Mouse (Mus musculus) adrenal gland, postnatal 4 days (tissue): ENCODE measurements around the gene Ugt1a6a. TPM values are rescaled to one million over a fixed set of nuclear protein-coding genes. Genes with fewer than 3 reads are reported as not detected.
"Not testable (repeated sequence)": the region's sequence is repeated elsewhere in the genome, so short reads cannot be mapped to it uniquely, and the experiment has no call there.

ENCODE experiments used
- DNase-seq, 2 experiments: peaks; one replicate each; pipeline ENCODE4 v3.0.0; 2021 to 2022; ENCODE audit warnings: low spot score in 2 of 2, mixed read lengths in 2 of 2
- total RNA-seq, 2 experiments: library from RNA; stranded (reverse); gene quantifications; 2 replicates each; pipeline ENCODE4 v1.2.3; 2021

Gene Ugt1a6a
- total RNA-seq, 2 experiments from 2014 or later: 5.2 to 6.3 TPM

DNA sequence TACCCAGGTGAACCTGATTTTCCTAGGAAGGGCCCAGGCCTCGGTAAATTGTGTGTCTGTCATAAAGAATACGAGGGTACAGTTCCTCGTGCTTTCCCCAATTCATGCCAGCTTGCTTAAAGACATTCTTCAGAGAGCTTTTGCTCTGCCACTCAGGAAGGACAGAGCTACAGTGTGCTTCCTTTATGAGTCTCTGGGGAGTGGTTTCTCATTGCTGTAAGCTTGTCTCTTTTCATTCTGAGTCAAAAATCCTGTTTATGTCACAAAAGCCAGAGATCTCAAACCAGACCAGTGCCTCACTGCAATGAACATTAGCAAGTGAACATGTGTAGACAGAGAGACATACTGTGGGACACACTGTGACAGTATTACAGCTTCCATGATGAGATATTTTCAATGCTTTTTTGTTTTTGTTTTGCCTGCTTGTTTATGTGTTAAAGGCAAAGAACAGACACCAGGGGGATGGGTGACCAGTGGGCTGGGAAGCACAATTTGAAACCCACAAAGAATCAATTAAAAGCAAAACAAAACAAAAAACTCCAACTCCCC lies 627 bp upstream of the Ugt1a6a start:
- no peak for DNase-seq

DNA sequence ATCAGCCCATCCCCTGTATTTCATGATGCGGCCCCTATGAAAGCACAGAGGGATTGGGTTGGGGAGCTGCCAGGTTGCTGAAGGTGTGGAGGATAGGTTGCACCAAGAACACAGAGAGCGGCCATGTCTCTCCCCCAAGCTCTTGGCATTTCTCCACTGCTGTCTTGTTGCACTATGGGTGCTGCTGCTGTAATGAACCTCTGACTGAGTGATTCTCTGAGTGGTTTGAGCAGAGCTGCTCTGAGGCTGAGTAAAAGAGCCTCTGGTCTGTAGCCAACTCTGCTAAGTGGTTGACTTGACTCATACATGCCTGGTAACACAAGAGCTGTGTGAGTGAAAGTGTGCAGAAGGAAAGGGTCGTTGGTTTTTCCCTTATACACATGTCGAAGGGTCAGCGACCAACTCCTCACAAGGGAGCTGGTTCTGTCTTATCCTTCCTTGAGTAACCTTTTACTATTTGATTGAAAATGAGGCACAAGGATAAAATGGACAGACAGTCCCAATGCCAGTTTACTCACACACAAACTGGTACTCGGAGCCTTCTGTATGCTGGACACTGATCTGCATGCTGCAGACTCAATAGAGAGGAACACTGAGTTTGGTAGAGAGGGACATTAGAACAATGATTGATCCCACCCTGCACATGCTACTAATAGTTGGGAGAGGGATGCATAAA lies 758 bp downstream of the Ugt1a6a start:
- DNase-seq: not testable (repeated sequence)

DNA sequence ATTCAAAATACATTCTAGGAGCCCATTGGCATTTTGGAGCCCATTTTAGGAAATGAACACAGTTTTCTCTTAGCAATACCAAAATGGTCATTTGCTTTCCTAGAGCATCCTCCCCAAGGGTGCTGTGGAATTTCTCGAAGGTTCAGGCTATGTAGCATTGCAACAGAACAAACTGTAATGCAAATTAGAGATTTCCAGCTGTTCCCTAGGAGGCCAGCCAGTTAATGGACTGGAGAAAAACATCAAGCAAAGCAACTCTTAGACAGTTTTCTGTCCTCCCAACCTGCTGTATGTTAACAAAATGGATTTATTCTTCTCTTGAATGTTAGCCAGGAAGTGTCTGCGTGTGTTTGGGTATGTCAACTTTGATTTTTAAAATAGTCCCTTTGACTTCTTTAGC lies 2.0 kb downstream of the Ugt1a6a start:
- DNase-seq: no peak

DNA sequence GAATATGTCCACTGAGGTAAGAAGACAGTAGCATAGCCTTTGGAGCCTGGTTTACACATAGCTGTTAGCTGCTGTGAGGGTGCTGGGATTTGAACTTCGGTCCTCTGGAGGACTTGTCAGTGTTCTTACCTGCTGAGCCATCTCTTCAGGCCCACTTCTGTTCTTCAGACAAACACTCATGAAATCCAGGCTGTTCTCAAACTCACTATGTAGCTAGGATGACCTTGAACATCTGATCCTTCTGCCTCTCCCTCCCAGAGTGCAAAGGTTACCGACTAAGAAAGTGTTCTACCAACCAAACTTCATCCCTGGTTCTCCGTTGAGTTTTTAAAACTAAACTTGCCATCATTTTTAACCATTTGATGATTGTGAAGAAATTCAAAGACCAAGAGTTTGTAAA lies 2.7 kb downstream of the Ugt1a6a start:
- DNase-seq: no peak

DNA sequence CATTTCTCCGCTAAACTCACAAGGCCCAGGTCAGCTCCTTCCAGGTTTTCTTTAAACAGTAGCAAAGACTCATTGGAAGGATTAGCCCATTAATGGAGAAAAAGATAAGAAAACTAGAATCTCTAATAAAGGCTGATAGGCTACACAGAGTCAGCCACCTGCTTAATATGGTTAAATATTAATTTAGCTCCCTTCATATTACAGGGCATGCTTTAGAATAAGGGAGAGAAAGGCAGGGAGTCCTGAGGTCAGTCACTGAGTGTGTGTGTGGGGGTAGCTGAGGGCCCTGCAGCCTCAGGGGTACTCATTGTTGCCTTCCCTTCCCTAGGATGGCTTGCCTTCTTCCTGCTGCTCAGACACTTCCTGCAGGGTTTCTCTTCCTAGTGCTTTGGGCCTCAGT lies 3.5 kb downstream of the Ugt1a6a start:
- DNase-seq: no peak

DNA sequence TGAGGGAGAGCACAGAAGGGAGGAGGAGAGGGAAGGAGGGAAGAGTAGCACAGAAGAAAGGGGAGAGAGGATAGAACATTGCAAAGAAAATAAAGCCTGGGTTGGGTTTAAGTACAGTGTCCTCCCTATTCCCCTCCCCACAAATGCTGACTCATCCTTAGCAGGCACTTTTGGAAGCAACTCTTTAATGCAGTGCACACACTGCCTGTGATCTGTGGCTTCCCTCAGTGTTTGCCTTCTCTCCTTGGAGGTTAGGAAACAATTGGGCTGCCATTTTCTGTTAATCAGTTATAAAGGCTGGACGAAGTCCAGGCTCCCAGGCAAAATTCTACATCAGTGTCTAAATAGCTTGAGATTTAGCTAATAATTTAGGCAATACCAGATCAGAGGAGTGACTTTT lies 5.9 kb downstream of the Ugt1a6a start:
- DNase-seq: not testable (repeated sequence)

DNA sequence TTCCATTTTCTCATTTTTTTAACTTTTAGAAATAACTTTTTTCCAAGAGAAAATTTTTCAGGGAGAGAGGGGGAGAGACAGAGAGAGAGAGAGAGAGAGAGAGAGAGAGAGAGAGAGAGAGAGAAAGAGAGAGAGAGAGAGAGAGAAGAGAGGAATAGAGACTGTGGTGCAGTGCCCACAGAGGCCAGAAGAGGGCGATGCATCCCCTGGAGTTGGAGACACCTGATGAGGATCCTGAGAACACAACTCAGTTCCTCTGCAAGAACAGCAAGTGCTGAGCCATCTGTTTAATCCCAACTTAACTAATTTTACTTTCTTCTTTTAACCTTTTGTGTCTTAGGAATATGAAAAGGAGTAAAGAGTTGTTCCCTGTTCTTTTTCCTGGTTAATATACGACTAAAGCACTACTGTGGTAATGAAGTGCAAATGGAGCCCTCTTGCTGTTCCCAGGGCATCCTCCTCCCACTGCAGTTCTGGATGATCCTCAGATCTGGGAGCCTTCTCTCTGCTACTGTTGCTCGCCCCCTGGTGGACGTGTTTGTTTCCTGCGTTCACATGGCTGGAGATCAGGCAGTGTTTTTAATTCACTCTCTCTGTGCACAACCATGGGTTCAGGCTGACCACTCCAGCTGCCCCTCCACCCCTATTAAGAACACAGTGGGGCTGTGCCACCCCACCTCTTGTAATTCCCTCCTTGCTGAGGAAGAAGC lies 9.5 kb downstream of the Ugt1a6a start:
- not testable (repeated sequence) for DNase-seq

DNA sequence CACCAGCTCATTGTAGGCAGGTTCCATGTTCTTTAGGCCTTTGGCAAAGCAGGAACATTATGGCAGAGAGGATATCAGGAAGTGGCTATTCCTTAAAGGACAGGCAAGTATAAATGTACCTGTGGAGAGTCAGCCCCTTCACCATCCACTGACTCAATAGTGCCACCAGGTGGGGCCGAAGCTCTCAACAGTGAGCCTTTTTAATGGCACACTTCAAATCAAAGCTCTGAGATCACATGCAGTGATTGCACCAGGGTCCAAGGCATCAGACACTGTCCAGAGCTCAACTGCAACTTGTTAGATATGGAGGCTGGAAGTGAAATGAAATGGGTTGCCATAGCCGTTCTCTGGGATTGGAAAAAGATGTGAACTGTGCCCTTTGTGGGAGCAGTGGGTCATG lies 10.7 kb downstream of the Ugt1a6a start:
- not testable (repeated sequence) for DNase-seq

DNA sequence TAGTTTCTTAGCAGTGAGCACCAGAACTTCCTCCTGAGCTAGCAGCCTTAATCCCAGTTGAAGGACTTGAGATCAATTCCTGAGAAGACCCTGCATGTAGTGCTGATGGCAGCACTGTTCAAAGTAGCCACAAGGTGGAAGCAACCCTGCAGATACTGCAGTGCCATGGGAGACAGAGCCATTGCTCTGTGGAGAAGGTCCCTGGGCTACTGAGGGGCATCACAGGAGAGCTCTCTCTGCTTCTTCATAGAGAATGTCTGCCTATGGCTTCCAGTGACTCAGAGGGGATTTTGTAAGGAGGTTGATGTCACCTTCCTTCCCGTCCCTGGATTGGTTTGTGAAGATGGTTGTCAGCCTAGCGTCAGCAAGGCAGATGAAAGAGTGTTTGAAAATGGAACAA lies 15.5 kb downstream of the Ugt1a6a start:
- not testable (repeated sequence) for DNase-seq

DNA sequence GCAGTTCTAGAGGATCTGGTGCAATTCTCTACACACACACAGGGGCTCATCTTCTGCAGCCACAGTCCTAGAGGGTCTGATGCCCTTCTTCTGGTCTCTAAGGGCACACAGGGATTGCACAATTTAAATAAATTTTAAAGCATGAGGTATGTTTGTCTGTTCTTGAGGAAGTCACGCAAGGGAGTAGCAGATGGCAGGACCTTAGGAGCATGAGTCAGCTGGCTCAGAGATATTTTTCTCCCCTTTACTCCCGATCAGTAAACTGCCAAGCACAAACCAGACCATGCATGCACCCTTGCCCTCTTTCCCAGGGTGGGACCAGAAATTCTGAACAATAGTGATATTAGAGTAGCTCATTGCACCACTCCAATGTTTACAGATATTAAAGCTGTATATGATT lies 23.8 kb downstream of the Ugt1a6a start:
- DNase-seq: no peak

DNA sequence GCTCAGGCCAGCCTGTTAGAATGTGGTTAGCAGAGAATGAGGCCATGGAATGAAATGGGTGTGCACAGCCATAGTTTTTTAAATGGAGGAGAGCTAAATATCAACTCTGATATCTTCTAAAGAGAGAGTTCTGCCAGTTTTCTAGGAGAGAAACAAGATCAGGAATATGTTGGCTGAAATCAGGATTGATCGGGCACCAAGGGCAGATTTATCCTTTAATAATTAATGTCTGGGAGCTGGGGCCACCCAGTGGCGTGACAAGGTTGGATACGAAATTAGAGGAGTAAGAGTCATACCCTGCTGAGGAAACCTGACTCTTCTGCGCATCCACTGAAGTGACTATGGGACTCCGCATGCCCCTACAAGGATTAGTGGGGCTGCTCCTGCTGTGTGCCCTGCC lies 31.1 kb downstream of the Ugt1a6a start, which contains the start of gene Ugt1a5:
Gene Ugt1a5 (plus strand): TSS at position 302 of the 400 bp plus-strand sequence.
- DNase-seq: no peak

DNA sequence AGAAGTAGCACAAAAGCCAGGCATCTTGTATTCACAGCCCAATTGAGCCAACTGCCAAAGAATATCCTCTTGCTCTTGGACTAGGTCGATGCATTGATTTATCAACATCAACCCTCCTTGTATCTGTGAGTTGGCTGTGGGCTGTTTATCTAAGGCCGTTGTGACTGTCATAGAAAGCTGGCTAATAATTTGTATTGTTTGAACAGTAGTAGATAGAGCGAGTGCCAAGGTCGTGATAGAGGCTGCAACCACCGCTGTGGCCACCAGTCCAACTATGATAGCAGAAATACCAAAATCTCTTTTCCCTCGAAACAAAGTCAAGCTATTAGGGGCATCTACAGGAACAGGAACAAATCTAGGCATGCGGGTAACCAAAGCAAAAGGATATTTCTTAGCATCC lies 37.6 kb downstream of the Ugt1a6a start:
- DNase-seq: not testable (repeated sequence)

DNA sequence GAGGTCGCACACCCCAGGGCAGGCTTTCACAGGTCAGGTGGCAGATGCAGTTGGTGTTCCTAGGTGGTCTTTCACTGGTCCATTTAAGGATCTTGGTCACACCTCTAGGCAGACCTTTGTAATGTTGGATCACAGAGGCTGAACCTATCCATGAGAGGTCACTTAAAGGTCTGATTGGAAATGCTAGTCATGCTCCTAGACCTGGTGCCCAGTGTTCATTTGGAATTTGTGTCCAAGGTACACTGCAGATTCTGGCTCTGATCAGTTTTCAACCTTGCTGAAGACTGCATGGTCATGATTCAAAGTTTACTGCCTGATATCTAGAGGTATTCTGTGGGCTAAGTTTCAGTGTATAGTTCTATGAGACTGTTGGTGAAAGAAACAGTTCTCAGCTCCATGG lies 45.0 kb downstream of the Ugt1a6a start:
- no peak for DNase-seq

DNA sequence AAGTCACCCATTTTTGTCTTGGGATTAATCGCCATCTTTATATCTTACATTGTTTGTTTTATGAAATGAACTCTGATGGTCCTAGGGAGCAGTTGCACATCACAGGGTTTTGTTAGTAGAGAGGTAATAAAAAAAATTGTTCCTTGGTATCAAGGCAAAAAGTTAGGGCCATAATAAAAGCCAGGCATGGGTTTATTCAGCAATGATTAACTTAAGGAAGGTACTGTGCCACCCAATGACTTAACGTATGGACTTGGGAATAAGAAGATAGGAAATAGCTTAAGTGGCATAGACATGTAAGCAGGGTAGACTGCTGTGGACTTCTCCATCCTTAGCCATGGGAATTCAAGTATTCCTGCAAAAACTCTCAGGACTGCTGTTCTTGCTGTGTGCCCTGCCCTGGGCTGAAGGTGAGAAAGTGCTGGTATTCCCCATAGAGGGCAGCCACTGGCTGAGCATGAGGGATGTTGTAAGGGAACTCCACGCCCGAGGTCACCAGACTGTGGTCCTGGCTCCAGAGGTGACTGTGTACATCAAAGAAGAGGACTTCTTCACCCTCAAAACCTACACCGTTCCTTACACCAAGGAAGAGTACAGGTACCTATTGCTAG lies 51.8 kb downstream of the Ugt1a6a start:
- DNase-seq: no peak

DNA sequence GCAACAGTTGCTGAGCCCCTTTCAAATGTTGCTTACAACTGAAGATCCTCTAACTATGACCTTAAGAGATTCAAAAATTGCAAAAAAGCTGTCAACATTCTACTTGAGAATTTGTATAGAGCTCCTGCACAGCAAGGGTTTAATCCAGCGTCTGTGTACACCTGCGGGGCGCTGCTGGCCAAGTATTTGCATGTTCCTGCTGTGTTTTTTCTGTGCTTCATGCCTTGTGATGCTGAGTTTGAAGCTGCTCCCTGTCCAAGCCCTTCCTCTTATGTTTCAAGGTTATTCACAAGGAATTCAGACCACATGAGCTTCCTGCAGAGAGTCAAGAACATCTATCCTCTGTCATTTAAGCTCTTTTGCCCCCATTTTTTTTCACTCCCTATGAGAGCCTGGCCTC lies 57.5 kb downstream of the Ugt1a6a start:
- DNase-seq: no peak

DNA sequence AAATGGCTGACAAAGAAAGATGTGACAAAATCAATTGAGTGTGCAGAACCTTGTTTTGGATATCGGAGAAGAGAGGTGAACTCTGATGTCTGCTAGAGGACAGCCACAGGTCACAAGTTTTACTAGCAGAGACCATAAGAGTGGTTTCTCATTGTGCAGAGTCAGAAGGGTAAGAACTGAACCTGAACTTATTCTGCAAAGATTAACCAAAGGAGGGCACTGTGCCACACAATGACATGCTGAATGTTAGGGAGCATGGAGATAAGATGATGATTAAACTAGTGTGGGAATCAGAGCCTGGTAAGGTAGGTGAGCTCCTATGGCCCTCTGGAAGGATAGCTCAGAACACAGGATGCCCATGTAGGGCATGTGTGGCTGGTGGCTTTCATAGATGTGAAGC lies 61.1 kb downstream of the Ugt1a6a start:
- no peak for DNase-seq

DNA sequence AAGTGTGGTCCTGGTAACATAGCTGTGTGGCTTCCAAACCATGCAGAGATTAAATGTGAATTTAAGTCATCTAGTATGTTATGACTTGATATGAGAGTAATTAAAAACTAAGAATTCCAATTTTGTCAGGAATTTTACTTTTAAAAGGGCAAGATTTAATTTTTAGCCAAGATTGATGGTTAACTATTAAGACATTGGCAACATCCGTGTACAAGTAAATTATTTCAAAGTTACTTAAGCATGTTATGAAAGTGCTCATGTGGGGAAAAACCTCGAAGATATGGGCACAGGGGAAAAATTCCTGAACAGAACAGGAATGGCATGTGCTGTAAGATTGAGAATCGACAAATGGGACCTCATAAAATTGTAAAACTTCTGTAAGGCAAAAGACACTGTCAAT lies 62.8 kb downstream of the Ugt1a6a start:
- no peak for DNase-seq

DNA sequence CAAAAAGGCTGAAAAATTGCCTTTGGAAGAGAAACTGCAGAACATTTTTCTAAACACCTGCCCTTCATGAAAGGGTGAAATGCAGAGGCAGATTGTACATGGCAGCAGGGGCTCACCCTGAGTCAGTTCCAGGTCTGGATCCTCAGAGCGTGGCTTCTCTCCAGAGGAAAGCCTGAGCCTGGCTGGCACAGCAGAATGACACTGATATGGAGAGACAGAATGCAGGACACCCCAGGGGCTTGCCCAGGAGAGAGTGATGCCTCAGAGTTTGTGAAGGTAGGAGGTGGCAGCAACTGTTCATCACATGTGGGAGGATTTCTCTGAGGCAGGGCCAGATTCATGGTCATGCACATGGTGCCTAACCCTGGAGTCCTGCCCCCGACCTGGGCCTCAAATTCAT lies 65.4 kb downstream of the Ugt1a6a start:
- DNase-seq: no peak

DNA sequence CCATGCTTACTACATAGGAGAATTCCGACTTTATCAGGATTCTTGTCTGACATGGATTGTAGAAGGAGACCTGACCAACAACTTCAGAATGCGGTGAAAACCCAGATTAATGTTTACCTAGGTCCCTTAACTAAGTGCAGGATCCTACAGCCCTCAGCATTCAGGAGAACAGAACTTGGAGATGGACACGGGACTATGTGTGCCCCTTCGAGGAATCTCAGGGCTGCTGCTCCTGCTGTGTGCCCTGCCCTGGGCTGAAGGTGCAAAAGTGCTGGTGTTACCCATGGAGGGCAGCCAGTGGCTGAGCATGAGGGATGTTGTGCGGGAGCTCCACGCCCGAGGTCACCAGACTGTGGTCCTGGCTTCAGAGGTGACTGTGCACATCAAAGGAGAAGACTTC lies 65.8 kb downstream of the Ugt1a6a start, which contains the start of gene Ugt1a2:
Gene Ugt1a2 (plus strand): TSS at position 146 of the 400 bp plus-strand sequence.
- no peak for DNase-seq

DNA sequence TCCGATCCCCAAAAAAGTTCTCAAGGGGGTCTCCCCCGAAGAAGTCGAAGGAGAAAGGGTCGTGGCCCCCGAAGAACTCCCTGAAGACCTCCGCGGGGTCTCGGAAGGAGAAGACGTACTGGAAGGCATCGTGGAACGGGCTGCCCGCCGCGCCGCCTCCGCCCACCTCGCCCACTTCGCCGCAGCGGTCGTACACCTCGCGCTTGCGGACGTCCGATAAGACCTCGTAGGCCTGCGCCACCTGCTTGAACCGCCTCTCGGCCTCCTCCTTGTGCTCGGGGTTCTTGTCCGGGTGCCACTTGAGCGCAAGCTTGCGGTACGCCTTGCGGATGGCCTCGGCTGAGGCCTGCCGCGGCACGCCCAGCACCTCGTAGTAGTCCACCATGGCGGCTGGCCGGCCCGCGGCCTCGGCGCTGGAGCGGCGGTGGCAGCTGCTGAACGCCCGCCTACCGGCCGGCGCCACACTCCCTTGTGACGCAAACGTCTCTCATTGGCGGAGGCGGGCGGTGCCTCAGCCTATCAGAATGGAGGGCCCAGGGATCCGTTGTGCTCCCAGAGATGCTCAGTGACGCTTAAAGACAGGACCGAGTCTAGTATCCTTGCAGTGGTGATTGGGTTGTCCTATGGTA lies 70.8 kb downstream of the Ugt1a6a start, which contains the start of gene Dnajb3:
Gene Dnajb3 (minus strand): TSS at position 489 of the 629 bp plus-strand sequence.
- DNase-seq: peak in 1 of 2 experiments; percentile 47

DNA sequence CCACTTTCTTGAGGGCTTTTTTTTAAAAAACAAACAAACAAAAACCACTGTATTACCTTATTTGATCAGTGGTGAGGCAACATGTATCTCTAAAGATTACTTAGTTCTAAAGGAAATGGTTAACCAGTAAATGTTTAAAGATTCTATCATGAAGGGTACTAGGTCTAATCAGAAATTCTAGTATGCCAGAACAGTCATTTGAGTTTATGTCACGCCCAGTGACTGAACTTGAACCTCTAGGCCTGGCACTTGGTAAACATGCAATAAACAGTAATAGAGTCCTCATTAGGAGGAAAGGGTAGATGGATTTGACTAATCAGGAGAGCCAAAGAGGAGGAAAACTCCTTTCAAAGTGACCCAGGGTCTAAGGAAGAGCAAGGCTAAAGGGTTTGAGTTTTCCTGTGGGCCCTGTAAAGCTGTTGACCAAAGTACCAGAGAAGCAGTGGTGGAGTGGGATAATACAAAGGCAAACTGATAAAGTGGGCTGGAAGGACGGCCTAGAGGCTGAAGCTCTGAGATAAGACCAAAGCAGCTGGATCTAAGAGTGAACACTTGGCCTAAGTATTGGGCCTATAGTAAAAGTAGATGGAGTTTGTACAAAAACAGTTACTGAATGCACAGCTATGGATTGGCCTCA lies 72.4 kb downstream of the Ugt1a6a start:
- no peak for DNase-seq
